Mouse (Mus musculus) CH12.LX (cell line): Measurements from ENCODE around the gene Ergic1. TPM values are rescaled to one million over a fixed set of nuclear protein-coding genes. Genes with fewer than 3 reads are reported as not detected.

Experiments used
- DNase-seq: peaks from one replicate; pipeline ENCODE4 v3.0.0-alpha.2; 2013; ENCODE audit errors: extremely low read depth
- H3K27ac ChIP-seq: 2 replicates; pipeline ENCODE4 v1.5.1; 2012; ENCODE audit warnings: low read depth, mild to moderate bottlenecking, control low read depth, moderate library complexity; ENCODE audit not compliant: insufficient read depth
- H3K27me3 ChIP-seq: replicated peaks from 2 replicates; pipeline ENCODE3; 2012; ENCODE audit warnings: inconsistent platforms
- H3K36me3 ChIP-seq, 2 experiments: replicated peaks in 1 of 2; 2 replicates each; pipeline versions ENCODE3 to v1.6.1; 2012; ENCODE audit warnings: inconsistent platforms in 1 of 2, low read length in 1 of 2, mild to moderate bottlenecking in 1 of 2, mixed read lengths in 1 of 2, moderate library complexity in 1 of 2; ENCODE audit not compliant: control insufficient read depth in 1 of 2, insufficient read depth in 1 of 2
- H3K4me1 ChIP-seq, 2 experiments: 2 replicates each; pipeline ENCODE4 v1.6.1; 2012; ENCODE audit warnings: inconsistent platforms in 1 of 2, moderate library complexity in 1 of 2; ENCODE audit not compliant: insufficient read depth in 2 of 2, control insufficient read depth in 1 of 2
- H3K4me2 ChIP-seq: 2 replicates; pipeline ENCODE4 v1.6.1; 2012; ENCODE audit warnings: low read depth, mild to moderate bottlenecking, control low read depth; ENCODE audit not compliant: poor library complexity, insufficient read depth, severe bottlenecking
- H3K4me3 ChIP-seq, 3 experiments: fragments of 150-350 bp in 1 of 3; sonication (generic) in 1 of 3; replicated peaks in 1 of 3; 2 replicates each; pipeline versions ENCODE3 to v1.5.1; 2011 to 2012; ENCODE audit warnings: low read depth in 2 of 3, low read length in 2 of 3, mild to moderate bottlenecking in 2 of 3, moderate library complexity in 2 of 3, control low read depth in 1 of 3, improper control_type of control experiment in 1 of 3, inconsistent platforms in 1 of 3, mixed read lengths in 1 of 3; ENCODE audit not compliant: poor library complexity in 1 of 3
- H3K79me2 ChIP-seq: replicated peaks from 2 replicates; pipeline ENCODE4 v1.6.1; 2012; ENCODE audit warnings: mild to moderate bottlenecking, moderate library complexity; ENCODE audit not compliant: control insufficient read depth, poor library complexity, insufficient read depth, severe bottlenecking; ENCODE audit errors: extremely low read depth
- H3K9ac ChIP-seq: 2 replicates; pipeline ENCODE4 v1.6.1; 2012; ENCODE audit warnings: low read depth, mild to moderate bottlenecking, control low read depth, moderate library complexity; ENCODE audit not compliant: insufficient read depth
- H3K9me3 ChIP-seq: replicated peaks from 2 replicates; pipeline ENCODE3; 2012; ENCODE audit warnings: low read length, inconsistent platforms, mixed read lengths
- BHLHE40 ChIP-seq: IDR thresholded peaks from 2 replicates; pipeline ENCODE4 v1.6.1; 2011; ENCODE audit warnings: mild to moderate bottlenecking, low read depth, low read length, improper control_type of control experiment
- CHD1 ChIP-seq: IDR thresholded peaks from 2 replicates; pipeline ENCODE4 v1.6.1; 2012; ENCODE audit warnings: low read depth, low read length, improper control_type of control experiment, inconsistent platforms
- CHD2 ChIP-seq: IDR thresholded peaks from 2 replicates; pipeline ENCODE4 v1.6.1; 2011; ENCODE audit warnings: low read length, improper control_type of control experiment
- CTCF ChIP-seq, 2 experiments: IDR thresholded peaks in 1 of 2; conservative IDR thresholded peaks in 1 of 2; 2 replicates each; pipeline ENCODE4 v1.5.1; 2011 to 2012; ENCODE audit warnings: low read depth in 2 of 2, low read length in 2 of 2, improper control_type of control experiment in 1 of 2, inconsistent platforms in 1 of 2, mild to moderate bottlenecking in 1 of 2, moderate library complexity in 1 of 2
- ELF1 ChIP-seq: IDR thresholded peaks from 2 replicates; pipeline ENCODE4 v1.6.1; 2014; ENCODE audit warnings: low read depth, mild to moderate bottlenecking, inconsistent platforms, low read length, improper control_type of control experiment
- EP300 ChIP-seq: IDR thresholded peaks from 2 replicates; pipeline ENCODE4 v1.6.1; 2011; ENCODE audit warnings: low read length, improper control_type of control experiment
- ETS1 ChIP-seq: conservative IDR thresholded peaks from 2 replicates; pipeline ENCODE4 v1.6.1; 2012; ENCODE audit warnings: low read depth, mild to moderate bottlenecking, inconsistent platforms, low read length, improper control_type of control experiment, moderate library complexity
- GABPA ChIP-seq: IDR thresholded peaks from 2 replicates; pipeline ENCODE4 v1.6.1; 2012; ENCODE audit warnings: low read depth, low read length, improper control_type of control experiment, inconsistent platforms; ENCODE audit not compliant: insufficient replicate concordance
- HCFC1 ChIP-seq: IDR thresholded peaks from 2 replicates; pipeline ENCODE4 v1.6.1; 2012; ENCODE audit warnings: low read depth, mild to moderate bottlenecking, inconsistent platforms, low read length, improper control_type of control experiment
- IRF4 ChIP-seq: IDR thresholded peaks from 2 replicates; pipeline ENCODE4 v1.6.1; 2014; ENCODE audit warnings: low read depth, mild to moderate bottlenecking, inconsistent platforms, low read length, improper control_type of control experiment
- JUN ChIP-seq: IDR thresholded peaks from 2 replicates; pipeline ENCODE4 v1.6.1; 2011; ENCODE audit warnings: low read depth, mild to moderate bottlenecking, low read length, improper control_type of control experiment, moderate library complexity; ENCODE audit not compliant: insufficient read depth
- KAT2A ChIP-seq: IDR thresholded peaks from 2 replicates; pipeline ENCODE4 v1.6.1; 2012; ENCODE audit warnings: low read length, improper control_type of control experiment, inconsistent platforms; ENCODE audit not compliant: insufficient replicate concordance
- MAFK ChIP-seq: IDR thresholded peaks from 2 replicates; pipeline ENCODE4 v1.6.1; 2011; ENCODE audit warnings: low read length, improper control_type of control experiment; ENCODE audit not compliant: insufficient replicate concordance
- MAX ChIP-seq: IDR thresholded peaks from 2 replicates; pipeline ENCODE4 v1.6.1; 2011; ENCODE audit warnings: low read length, improper control_type of control experiment
- MAZ ChIP-seq: IDR thresholded peaks from 2 replicates; pipeline ENCODE4 v1.6.1; 2012; ENCODE audit warnings: low read depth, mild to moderate bottlenecking, inconsistent platforms, low read length, improper control_type of control experiment, moderate library complexity
- MEF2A ChIP-seq: IDR thresholded peaks from 2 replicates; pipeline ENCODE4 v1.6.1; 2014; ENCODE audit warnings: low read depth, mild to moderate bottlenecking, inconsistent platforms, low read length, improper control_type of control experiment, borderline replicate concordance
- MXI1 ChIP-seq: IDR thresholded peaks from 2 replicates; pipeline ENCODE4 v1.6.1; 2011; ENCODE audit warnings: mild to moderate bottlenecking, low read depth, low read length, improper control_type of control experiment
- MYC ChIP-seq: IDR thresholded peaks from 2 replicates; pipeline ENCODE4 v1.6.1; 2011; ENCODE audit warnings: low read depth, mild to moderate bottlenecking, improper control_type of control experiment, low read length
- NRF1 ChIP-seq: IDR thresholded peaks from 2 replicates; pipeline ENCODE4 v1.6.1; 2014; ENCODE audit warnings: low read depth, mild to moderate bottlenecking, inconsistent platforms, low read length, improper control_type of control experiment, moderate library complexity
- PAX5 ChIP-seq: IDR thresholded peaks from 2 replicates; pipeline ENCODE4 v1.6.1; 2012; ENCODE audit warnings: low read length, inconsistent platforms, mixed read lengths
- POLR2A ChIP-seq: IDR thresholded peaks from 2 replicates; pipeline ENCODE4 v1.6.1; 2011; ENCODE audit warnings: low read depth, mild to moderate bottlenecking, improper control_type of control experiment, low read length
- RAD21 ChIP-seq: IDR thresholded peaks from 2 replicates; pipeline ENCODE4 v1.6.1; 2011; ENCODE audit warnings: low read depth, mild to moderate bottlenecking, low read length, improper control_type of control experiment, moderate library complexity
- RCOR1 ChIP-seq: conservative IDR thresholded peaks from 2 replicates; pipeline ENCODE4 v1.6.1; 2012; ENCODE audit warnings: low read depth, mild to moderate bottlenecking, inconsistent platforms, low read length, improper control_type of control experiment
- SIN3A ChIP-seq: IDR thresholded peaks from 2 replicates; pipeline ENCODE4 v1.6.1; 2012; ENCODE audit warnings: low read length, improper control_type of control experiment, inconsistent platforms
- TBP ChIP-seq: conservative IDR thresholded peaks from 2 replicates; pipeline ENCODE4 v1.6.1; 2011; ENCODE audit warnings: low read depth, low read length, improper control_type of control experiment
- TCF12 ChIP-seq: IDR thresholded peaks from 2 replicates; pipeline ENCODE4 v1.6.1; 2014; ENCODE audit warnings: low read depth, mild to moderate bottlenecking, inconsistent platforms, low read length, improper control_type of control experiment
- USF1 ChIP-seq: IDR thresholded peaks from 2 replicates; pipeline ENCODE4 v1.6.1; 2014; ENCODE audit warnings: low read depth, mild to moderate bottlenecking, inconsistent platforms, low read length, improper control_type of control experiment
- USF2 ChIP-seq: conservative IDR thresholded peaks from 2 replicates; pipeline ENCODE4 v1.6.1; 2011; ENCODE audit warnings: low read depth, low read length, improper control_type of control experiment
- ZC3H11A ChIP-seq: IDR thresholded peaks from 2 replicates; pipeline ENCODE4 v1.6.1; 2012; ENCODE audit warnings: low read depth, mild to moderate bottlenecking, inconsistent platforms, low read length, improper control_type of control experiment
- ZKSCAN1 ChIP-seq: IDR thresholded peaks from 2 replicates; pipeline ENCODE4 v1.6.1; 2012; ENCODE audit warnings: low read depth, inconsistent platforms, low read length, improper control_type of control experiment, borderline replicate concordance
- dilution Hi-C: fragments of 300-500 bp; cut with MboI; formaldehyde crosslinking; loops from 2 replicates; pipeline ENCODE4 v1.14.3; 2020; ENCODE audit warnings: low sequenced_read_pairs; ENCODE audit not compliant: extremely low pct_unique_long_range_greater_than_20kb, extremely low pct_ligation_motif_present
- in situ Hi-C: fragments of 300-500 bp; cut with MboI; formaldehyde crosslinking; loops from 3 replicates; pipeline ENCODE4 v1.14.3; 2019; ENCODE audit warnings: low sequenced_read_pairs, low pct_ligation_motif_present, low pct_unique_long_range_greater_than_20kb, mixed read lengths
- polyA plus RNA-seq: library from polyadenylated mRNA; unstranded; fragments of >175 nt; gene quantifications from 2 replicates; pipeline ENCODE4 v1.2.1, GENCODE M21; 2012; ENCODE audit warnings: low read depth; ENCODE audit not compliant: insufficient read length
- total RNA-seq, 2 experiments: library from RNA; depleted of rRNA; stranded (reverse); fragments of 300-350 nt in 1 of 2; fragments of >200 nt in 1 of 2; gene quantifications; 2 replicates each; pipeline ENCODE4 v1.2.3; 2012 to 2014

Gene Ergic1
- total and polyA plus RNA-seq, 3 experiments, result 93.5 to 142 (median 131) TPM

GRCm38 (mm10) chr17:26551104-26551503 is 10.2 kb upstream of the Ergic1 start:
- H3K36me3 ChIP-seq, result no peaks in the 10 kb centered on the region
- in situ Hi-C loops, result no loop called here
- no peaks in the 10 kb centered on the region for H3K27me3 ChIP-seq

DNA sequence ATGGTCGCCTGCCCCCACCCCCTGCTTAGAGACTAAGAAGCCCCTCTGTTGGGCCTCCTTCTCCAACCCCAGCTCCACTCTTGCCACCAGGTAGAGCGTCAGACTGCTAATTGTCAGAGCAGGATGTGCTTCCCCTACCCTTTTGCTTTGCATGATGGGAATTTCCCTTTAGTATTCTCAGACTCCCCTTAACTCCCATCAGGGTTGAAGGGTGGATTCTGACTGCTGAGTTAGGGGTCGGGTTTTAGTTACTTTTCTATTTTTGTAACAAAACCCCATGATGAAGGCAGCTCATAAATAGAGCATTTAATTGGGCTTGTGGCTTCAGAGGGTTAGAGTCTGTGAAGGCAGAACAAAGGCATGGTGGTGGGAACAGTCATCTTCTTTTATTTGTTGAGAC is 8.3 kb upstream of the Ergic1 start:
- DNase-seq, result peak; percentile 81
- Histone ChIP-seq H3K4me1 (peaks cover 32 to 64% of the 10 kb centered on the region in 2 experiments), H3K79me2 (no peaks in the 10 kb centered on the region), H3K4me3 (no peak overlapping the region), H3K27me3 (no peaks in the 10 kb centered on the region), H3K4me2 (peak overlapping the region; percentile 69; the same call in 1 of the 2 replicates), H3K27ac (peak overlapping the region; percentile 67; the same call in 1 of the 2 replicates), H3K9ac (no peak overlapping the region), H3K9me3 (peaks cover 17% of the 10 kb centered on the region), H3K36me3 (no peaks in the 10 kb centered on the region)
- in situ Hi-C loops (no loop called here), dilution Hi-C loops (no loop called here)
- TF ChIP-seq SIN3A (0 out of 2 replicates have a peak, but pooled peaks have one; percentile 70), USF1 (no peak), CHD1 (no peak), TBP (no peak), MAX (peak; percentile 24), GABPA (no peak), POLR2A (no peak), MAFK (0 out of 2 replicates have a peak, but pooled peaks have one; percentile 42), JUN (no peak), BHLHE40 (peak; percentile 7; the same call in 1 of the 2 replicates), TCF12 (peak; percentile 35; the same call in 1 of the 2 replicates), ELF1 (0 out of 2 replicates have a peak, but pooled peaks have one; percentile 13), USF2 (no peak), NRF1 (no peak), IRF4 (peak; percentile 77), RCOR1 (peak; percentile 35; the same call in 1 of the 2 replicates), CTCF (conservative IDR thresholded peaks at IDR 0.05 in 1 of 2, IDR thresholded peaks at IDR 0.05 in 1 of 2; ENCODE audit: low read depth in 2 of 2, low read length in 2 of 2) (no peak), RAD21 (peak; percentile 30), KAT2A (0 out of 2 replicates have a peak, but pooled peaks have one; percentile 55), PAX5 (no peak), MEF2A (peak; percentile 99), EP300 (peak; percentile 73), MXI1 (no peak), HCFC1 (no peak), ZC3H11A (no peak), CHD2 (peak; percentile 62; the same call in 1 of the 2 replicates)

More at GRCm38 (mm10) chr17:26551104-26551503, 10.2 kb upstream of the Ergic1 start:
- Histone ChIP-seq H3K9ac (no peak overlapping the region), H3K79me2 (no peaks in the 10 kb centered on the region), H3K4me3 (no peak overlapping the region), H3K4me1 (peaks cover 32 to 59% of the 10 kb centered on the region in 2 experiments), H3K4me2 (no peak overlapping the region), H3K27ac (peak overlapping the region; percentile 35; the same call in 1 of the 2 replicates), H3K9me3 (peaks cover 17% of the 10 kb centered on the region)
- TF ChIP-seq GABPA (no peak), NRF1 (no peak), MXI1 (peak; percentile 69), MAX (peak; percentile 58; the same call in 1 of the 2 replicates), MYC (0 out of 2 replicates have a peak, but pooled peaks have one; percentile 52), ETS1 (peak; percentile 62; the same call in 1 of the 2 replicates), MEF2A (peak; percentile 59; the same call in 1 of the 2 replicates), TBP (no peak), USF2 (no peak), MAZ (0 out of 2 replicates have a peak, but pooled peaks have one; percentile 26), TCF12 (peak; percentile 52; the same call in 1 of the 2 replicates), EP300 (no peak; the same call in 1 of the 2 replicates), BHLHE40 (peak; percentile 32; the same call in 1 of the 2 replicates), IRF4 (peak; percentile 53; the same call in 1 of the 2 replicates), ZKSCAN1 (no peak), JUN (0 out of 2 replicates have a peak, but pooled peaks have one; percentile 13)
- dilution Hi-C loops, result no loop called here
- DNase-seq, result peak; percentile 70
